Mouse (Mus musculus) hindbrain, embryonic 14.5 days (tissue): ENCODE data around the gene Stil. TPM values are rescaled to one million over a fixed set of nuclear protein-coding genes. Genes with fewer than 3 reads are reported as not detected.

ENCODE experiments used
- ATAC-seq: fragments of 200-750 bp; cut with Nextera tagmentation; 2 replicates; pipeline ENCODE4 v1.8.0; 2017; ENCODE audit warnings: moderate number of reproducible peaks, mild to moderate bottlenecking, moderate TSS enrichment, moderate library complexity; ENCODE audit not compliant: low FRiP score
- DNase-seq: peaks from one replicate; pipeline ENCODE4 v3.0.0-alpha.2; 2015; ENCODE audit warnings: low spot score
- H3K27ac ChIP-seq: fragments of 300-500 bp; sonication (generic); 2 replicates; pipeline ENCODE4 v1.5.1; 2014; ENCODE audit warnings: mild to moderate bottlenecking, moderate library complexity
- H3K27me3 ChIP-seq: fragments of 300-500 bp; sonication (generic); 2 replicates; pipeline ENCODE4 v1.6.1; 2014; ENCODE audit warnings: mild to moderate bottlenecking, low read length, mixed read lengths; ENCODE audit not compliant: control insufficient read depth, insufficient read depth
- H3K36me3 ChIP-seq: fragments of 300-500 bp; sonication (generic); replicated peaks from 2 replicates; pipeline ENCODE4 v1.6.1; 2014; ENCODE audit not compliant: control insufficient read depth, insufficient read depth
- H3K4me1 ChIP-seq: fragments of 300-500 bp; sonication (generic); replicated peaks from 2 replicates; pipeline ENCODE4 v1.6.1; 2014; ENCODE audit warnings: antibody characterized with exemption, low read length, mixed read lengths; ENCODE audit not compliant: control insufficient read depth, insufficient read depth
- H3K4me2 ChIP-seq: fragments of 300-500 bp; sonication (generic); replicated peaks from 2 replicates; pipeline ENCODE4 v1.6.1; 2014; ENCODE audit warnings: mild to moderate bottlenecking, moderate library complexity
- H3K4me3 ChIP-seq: fragments of 300-500 bp; sonication (generic); replicated peaks from 2 replicates; pipeline ENCODE4 v1.5.1; 2014; ENCODE audit warnings: mild to moderate bottlenecking, low read length
- H3K9ac ChIP-seq: fragments of 300-500 bp; sonication (generic); 2 replicates; pipeline ENCODE4 v1.6.1; 2014
- H3K9me3 ChIP-seq: fragments of 300-500 bp; sonication (generic); 2 replicates; pipeline ENCODE4 v1.6.1; 2016; ENCODE audit warnings: low read length; ENCODE audit not compliant: control insufficient read depth
- WGBS: fragments of 180-500 bp; shearing (Covaris S2); extraction: QIAGEN DNeasy Blood & Tissue Kit; methylation state at CpG from one replicate; pipeline ENCODE4 v1.1.7; 2014; 5-methylcytosine and 5-hydroxymethylcytosine counted together
- polyA plus RNA-seq: library from polyadenylated mRNA; unstranded; fragments of >200 nt; fragmentation: Nextera tagmentation; extraction: Ambion mirVana; gene quantifications from 2 replicates; pipeline ENCODE4 v1.2.1, GENCODE M21; 2014

The Stil gene
- polyA plus RNA-seq, 1 experiment from 2014 or later = 2.9 TPM

DNA sequence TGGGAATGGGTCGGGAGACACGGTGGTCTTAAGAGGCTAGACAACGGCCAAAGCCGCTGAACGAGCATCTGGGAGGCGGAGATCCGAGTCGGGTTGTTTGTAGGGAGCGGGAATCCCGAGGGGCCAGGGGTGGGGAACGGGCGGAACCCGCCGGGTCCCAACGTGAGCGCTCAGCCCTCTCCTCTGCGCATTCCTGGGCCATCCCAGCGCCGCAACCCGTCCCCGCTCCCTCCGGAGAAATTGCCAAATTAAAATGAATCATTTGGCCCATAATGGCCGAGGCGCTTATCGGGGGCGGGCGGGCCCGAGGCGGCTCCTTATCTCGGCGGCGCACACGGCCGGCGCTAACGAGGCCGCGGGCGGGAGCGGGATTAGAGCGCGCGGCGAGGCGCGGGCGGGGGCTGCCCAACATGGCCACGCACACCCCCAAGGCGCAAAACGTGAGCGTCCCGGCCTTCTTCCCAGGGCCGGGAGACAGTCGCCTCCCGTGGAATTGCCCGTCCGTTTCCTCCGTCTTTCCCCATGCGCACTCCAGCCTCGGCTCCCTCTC, 56.5 kb downstream of the Stil start, which contains the start of gene Tal1:
Gene Tal1, plus strand, starts transcription at position 56 of the 550 bp plus-strand sequence.
- DNase-seq = peak; percentile 33
- ATAC-seq = peak; percentile 44
- H3K27ac ChIP-seq = peak within 1 kb of the TSS; percentile 84
- peak within 1 kb of the TSS; percentile 40 for H3K4me2 ChIP-seq
- peak within 1 kb of the TSS; percentile 33 for H3K4me3 ChIP-seq
- H3K27me3 ChIP-seq = peaks cover 90% of the 10 kb centered on the region
- peak within 1 kb of the TSS; percentile 58; the same call in 1 of the 2 replicates for H3K9ac ChIP-seq
- no peaks in the 10 kb centered on the region for H3K4me1 ChIP-seq
- H3K36me3 ChIP-seq = no peaks in the 10 kb centered on the region
- H3K9me3 ChIP-seq = no peaks in the 10 kb centered on the region
- WGBS = under 1% methylated on average over 59 of the region's 60 CpGs

DNA sequence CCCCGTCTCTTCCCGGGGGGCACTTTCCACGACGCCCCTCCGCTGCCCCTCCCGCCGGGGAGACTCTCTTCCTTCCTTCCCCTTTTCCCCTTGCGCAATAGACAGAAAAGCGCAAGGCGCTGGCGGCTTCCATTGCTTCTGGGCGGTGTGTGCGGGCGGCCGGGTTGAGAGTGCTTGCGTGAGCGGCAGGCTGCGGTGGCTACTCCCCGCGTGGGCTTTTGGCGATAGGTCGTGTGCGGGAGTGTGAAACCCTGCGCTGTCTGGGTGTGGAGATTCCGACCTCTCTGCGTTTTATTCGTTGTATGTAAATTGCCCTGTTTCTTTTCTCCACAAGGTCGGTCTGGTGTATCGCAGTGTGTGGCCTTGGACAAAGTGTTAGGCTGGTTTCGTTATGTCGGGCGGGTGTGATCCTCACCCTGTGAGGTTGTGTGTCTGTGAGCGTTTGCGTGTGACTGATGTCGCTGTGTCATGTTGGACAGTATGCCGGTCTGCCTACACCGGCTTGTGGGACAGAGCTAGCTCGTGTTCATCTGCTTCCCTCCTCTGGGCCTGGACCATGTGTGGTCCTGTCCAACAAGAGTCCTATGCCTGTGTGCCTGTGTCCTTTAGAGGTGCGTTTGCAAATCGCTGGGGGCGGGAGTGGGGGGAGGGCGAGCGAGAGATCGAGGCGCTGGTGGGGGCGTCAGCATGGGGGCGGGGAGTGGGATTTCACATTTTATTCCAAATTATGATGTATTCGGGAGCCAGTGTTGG, 57.1 kb downstream of the Stil start:
- peaks cover 90% of the 10 kb centered on the region for H3K27me3 ChIP-seq
- H3K4me1 ChIP-seq = no peaks in the 10 kb centered on the region

DNA sequence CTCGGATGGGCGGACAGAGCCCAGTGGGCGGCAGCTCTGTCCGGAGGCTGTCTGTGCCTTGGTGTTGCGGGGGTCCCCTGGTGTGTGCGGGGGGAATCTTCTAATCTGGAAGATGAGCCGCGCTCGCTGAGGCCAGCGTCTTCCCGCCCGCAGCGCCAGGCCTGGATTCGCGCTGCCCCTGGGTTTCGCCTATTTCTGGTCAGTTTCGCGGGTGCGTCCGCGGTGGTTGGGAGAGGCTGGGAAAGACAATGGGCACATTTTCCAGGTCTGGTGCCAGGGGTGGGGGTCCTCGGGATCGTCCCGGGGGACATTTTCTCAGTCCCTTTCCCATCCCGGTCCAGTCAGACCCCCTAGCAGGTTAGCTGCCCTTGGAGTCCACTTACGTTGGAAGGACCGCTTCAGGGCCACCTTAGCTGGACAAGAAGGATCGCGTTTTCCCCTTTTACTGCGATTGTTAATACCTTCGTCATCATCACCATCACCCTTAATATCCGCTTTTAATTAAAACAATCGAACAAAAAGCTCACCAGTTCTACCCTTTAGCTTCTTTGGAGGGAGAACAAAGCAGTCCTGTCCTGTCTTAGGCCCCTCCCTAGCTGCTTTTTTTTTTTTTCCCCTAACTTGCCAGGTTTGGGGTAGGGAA, 57.8 kb downstream of the Stil start:
- Histone ChIP-seq H3K4me3 (peak overlapping the region; percentile 33), H3K36me3 (no peaks in the 10 kb centered on the region), H3K27me3 (peaks cover 90% of the 10 kb centered on the region), H3K4me1 (peaks cover 1% of the 10 kb centered on the region; the same call in 1 of the 2 replicates), H3K27ac (peak overlapping the region; percentile 84), H3K4me2 (peak overlapping the region; percentile 40), H3K9ac (peak overlapping the region; percentile 58), H3K9me3 (no peaks in the 10 kb centered on the region)
- WGBS = under 1% methylated on average over 33 of the region's 33 CpGs
- no peak for DNase-seq
- ATAC-seq = peak; percentile 16; the same call in 1 of the 2 replicates

More for the DNA sequence above, 57.1 kb downstream of the Stil start:
- ATAC-seq (peak; percentile 70; the same call in 1 of the 2 replicates), DNase-seq (peak; percentile 64)
- Histone ChIP-seq H3K9ac (peak overlapping the region; percentile 58), H3K4me2 (peak overlapping the region; percentile 40), H3K9me3 (no peaks in the 10 kb centered on the region), H3K4me3 (peak overlapping the region; percentile 33), H3K36me3 (no peaks in the 10 kb centered on the region), H3K27ac (peak overlapping the region; percentile 84)
- WGBS = under 1% methylated on average over 48 of the region's 48 CpGs

DNA sequence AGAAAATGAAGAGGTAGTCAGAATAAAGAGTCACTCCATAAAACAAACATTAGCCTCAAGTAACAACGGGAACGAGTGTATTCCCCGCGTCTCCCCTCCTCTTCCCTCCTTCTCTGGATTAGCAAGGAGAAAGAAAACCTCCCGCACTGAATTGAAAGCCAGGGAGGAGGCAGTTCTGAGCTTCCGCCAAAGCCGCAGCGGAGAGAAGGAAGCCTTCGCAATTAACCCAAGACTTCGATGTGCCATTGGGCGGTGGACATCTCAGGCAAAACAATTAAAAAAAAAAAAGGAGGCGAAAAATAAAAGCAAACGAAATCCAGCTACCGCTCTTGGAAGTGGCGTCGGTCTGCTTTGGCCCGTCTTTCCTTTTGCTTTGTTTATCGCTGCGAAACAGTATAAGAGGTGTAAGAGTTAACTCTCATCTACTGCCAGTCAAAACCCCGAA, 58.4 kb downstream of the Stil start:
- Histone ChIP-seq H3K27ac (peak overlapping the region; percentile 84), H3K27me3 (peaks cover 89% of the 10 kb centered on the region), H3K4me2 (peak overlapping the region; percentile 40), H3K9me3 (no peaks in the 10 kb centered on the region), H3K4me3 (peak overlapping the region; percentile 33), H3K9ac (peak overlapping the region; percentile 58), H3K4me1 (peaks cover 5% of the 10 kb centered on the region; the same call in 1 of the 2 replicates), H3K36me3 (no peaks in the 10 kb centered on the region)
- ATAC-seq = no peak
- peak; percentile 46 for DNase-seq
- 1% methylated on average over 20 of the region's 20 CpGs for WGBS

DNA sequence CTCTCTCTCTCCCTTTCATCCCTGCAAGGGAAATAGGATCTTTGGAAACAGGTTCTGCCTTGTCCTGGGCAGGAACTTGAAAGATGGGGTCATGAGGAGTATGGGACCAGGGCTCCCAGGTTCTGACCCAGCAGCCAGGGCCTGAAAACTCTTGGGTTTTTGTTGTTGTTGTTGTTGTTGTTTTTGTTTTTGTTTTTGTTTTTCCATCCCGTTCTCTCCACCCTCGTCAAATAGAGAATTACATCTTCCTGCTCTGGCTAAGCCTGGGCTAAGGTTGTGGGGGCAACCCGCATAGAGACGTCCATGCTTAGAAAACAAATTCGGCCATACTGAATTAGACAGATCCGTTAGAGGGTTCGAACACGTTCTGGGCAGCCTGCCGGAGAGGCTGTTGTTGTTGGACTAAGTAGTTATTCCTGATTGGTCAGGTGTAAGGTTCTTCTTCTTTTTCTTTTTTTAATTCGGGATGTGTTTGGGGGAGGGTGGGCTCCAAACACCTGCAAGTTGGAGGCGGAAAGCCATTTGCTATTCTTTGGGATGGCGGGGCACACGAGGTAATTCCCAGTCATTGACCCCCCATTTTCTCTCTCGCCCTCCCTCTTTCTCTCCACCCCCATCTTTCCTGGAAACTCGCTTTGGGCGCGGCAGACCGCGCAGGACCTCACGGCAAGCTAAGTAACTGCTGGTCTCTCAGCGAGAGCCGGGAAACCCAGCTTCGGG, 59.1 kb downstream of the Stil start:
- Histone ChIP-seq H3K4me2 (peak overlapping the region; percentile 40), H3K27me3 (peaks cover 87% of the 10 kb centered on the region), H3K4me3 (peak overlapping the region; percentile 33), H3K36me3 (no peaks in the 10 kb centered on the region), H3K27ac (peak overlapping the region; percentile 84), H3K9ac (peak overlapping the region; percentile 58), H3K9me3 (no peaks in the 10 kb centered on the region), H3K4me1 (peaks cover 12% of the 10 kb centered on the region)
- DNase-seq (no peak), ATAC-seq (no peak)
- WGBS = 1% methylated on average over 23 of the region's 23 CpGs

DNA sequence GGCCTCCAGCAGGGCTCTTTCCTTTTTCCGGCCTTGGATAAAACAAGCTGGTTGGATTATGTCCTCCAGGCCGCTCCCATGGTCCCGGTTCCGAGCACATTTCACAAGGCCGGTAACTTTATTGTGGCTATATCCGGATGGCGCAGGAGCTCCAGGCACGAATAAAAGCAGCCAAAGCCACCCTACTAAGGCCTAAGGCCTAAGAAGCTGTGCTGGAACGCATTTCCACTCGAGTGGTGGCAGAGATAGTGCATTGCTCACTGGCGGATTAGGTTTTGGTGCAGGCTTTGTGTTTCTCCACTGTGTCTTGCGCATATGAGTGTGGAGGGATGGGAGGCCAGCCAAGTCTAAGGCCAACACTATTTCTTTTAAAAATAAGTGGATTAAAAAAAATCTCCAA, 59.9 kb downstream of the Stil start:
- H3K4me3 ChIP-seq = peak overlapping the region; percentile 33
- H3K9ac ChIP-seq = peak overlapping the region; percentile 0; the same call in 1 of the 2 replicates
- peak overlapping the region; percentile 17 for H3K4me2 ChIP-seq
- H3K9me3 ChIP-seq = no peaks in the 10 kb centered on the region
- DNase-seq (no peak), ATAC-seq (no peak)
- H3K36me3 ChIP-seq = no peaks in the 10 kb centered on the region
- WGBS = 4% methylated on average over 12 of the region's 12 CpGs
- peak overlapping the region; percentile 38 for H3K27ac ChIP-seq
- H3K27me3 ChIP-seq = peaks cover 87% of the 10 kb centered on the region
- peaks cover 12% of the 10 kb centered on the region for H3K4me1 ChIP-seq

DNA sequence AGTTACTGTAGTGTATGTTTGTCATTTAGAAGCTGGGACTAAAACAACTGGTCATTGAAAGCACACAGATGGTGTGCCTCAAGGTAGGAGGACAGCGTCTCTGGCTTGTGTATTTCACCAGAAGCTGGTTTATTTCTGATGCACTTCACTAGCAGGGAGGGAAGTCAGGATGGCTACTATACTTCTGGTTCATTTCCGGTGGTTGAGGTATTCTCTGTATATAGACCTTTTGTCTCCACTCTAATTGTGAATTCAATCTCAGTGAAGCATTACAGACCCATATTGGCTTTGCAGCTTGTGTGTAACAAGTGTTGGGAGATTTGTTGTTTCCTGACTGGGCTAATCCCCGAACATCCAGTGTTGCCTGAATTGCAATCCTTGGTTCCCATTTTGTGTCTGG, 60.8 kb downstream of the Stil start:
- H3K27ac ChIP-seq = peak overlapping the region; percentile 38; the same call in 1 of the 2 replicates
- H3K9me3 ChIP-seq = no peaks in the 10 kb centered on the region
- no peaks in the 10 kb centered on the region for H3K36me3 ChIP-seq
- peaks cover 12% of the 10 kb centered on the region for H3K4me1 ChIP-seq
- 14% methylated on average over 3 of the region's 3 CpGs for WGBS
- peaks cover 87% of the 10 kb centered on the region for H3K27me3 ChIP-seq
- H3K9ac ChIP-seq = no peak overlapping the region
- peak overlapping the region; percentile 17 for H3K4me2 ChIP-seq
- peak overlapping the region; percentile 33 for H3K4me3 ChIP-seq
- ATAC-seq (no peak), DNase-seq (no peak)

DNA sequence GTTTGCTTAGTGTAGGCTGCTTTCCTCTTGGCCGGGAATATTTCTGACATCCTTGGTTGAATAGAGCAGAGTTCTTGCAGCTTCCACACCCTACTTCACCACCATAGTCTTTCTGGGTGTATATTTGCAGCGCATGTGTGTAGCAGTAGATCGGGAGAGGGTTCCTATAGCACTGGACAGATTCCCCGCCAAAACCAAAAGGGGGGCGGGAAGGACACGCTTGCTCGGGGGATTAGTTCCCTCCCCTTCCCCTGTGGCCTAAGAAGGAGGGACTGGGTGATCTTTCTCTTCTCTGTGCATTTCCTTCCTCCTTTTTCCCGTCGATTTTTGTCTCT, 62.5 kb downstream of the Stil start:
- ATAC-seq (no peak), DNase-seq (no peak)
- peak overlapping the region; percentile 89 for H3K4me2 ChIP-seq
- H3K27me3 ChIP-seq = peaks cover 89% of the 10 kb centered on the region
- no peaks in the 10 kb centered on the region for H3K9me3 ChIP-seq
- WGBS = under 1% methylated on average over 9 of the region's 9 CpGs
- peaks cover 12% of the 10 kb centered on the region for H3K4me1 ChIP-seq
- H3K27ac ChIP-seq = no peak overlapping the region
- peak overlapping the region; percentile 53 for H3K9ac ChIP-seq
- no peaks in the 10 kb centered on the region for H3K36me3 ChIP-seq
- peak overlapping the region; percentile 46 for H3K4me3 ChIP-seq
